Mouse (Mus musculus) midbrain, embryonic 14.5 days (tissue): Measurements from ENCODE around the gene Ubac1. TPM values are rescaled to one million over a fixed set of nuclear protein-coding genes. Genes with fewer than 3 reads are reported as not detected.

Experiments
- ATAC-seq: fragments of 200-750 bp; cut with Nextera tagmentation; 2 replicates; pipeline ENCODE4 v1.8.0; 2017; ENCODE audit warnings: moderate number of reproducible peaks, moderate library complexity; ENCODE audit not compliant: low FRiP score, low TSS enrichment
- DNase-seq: peaks from one replicate; pipeline ENCODE4 v3.0.0-alpha.2; 2015
- H3K27ac ChIP-seq: fragments of 300-500 bp; sonication (generic); replicated peaks from 2 replicates; pipeline ENCODE4 v1.5.1; 2014; ENCODE audit warnings: mild to moderate bottlenecking, low read depth, low read length, moderate library complexity
- H3K27me3 ChIP-seq: fragments of 300-500 bp; sonication (generic); 2 replicates; pipeline ENCODE4 v1.6.1; 2014; ENCODE audit warnings: low read length, control low read depth, mixed read lengths; ENCODE audit not compliant: control insufficient read depth, insufficient read depth
- H3K36me3 ChIP-seq: fragments of 300-500 bp; sonication (generic); 2 replicates; pipeline ENCODE4 v1.6.1; 2014; ENCODE audit warnings: low read length, control low read depth; ENCODE audit not compliant: control insufficient read depth, insufficient read depth
- H3K4me1 ChIP-seq: fragments of 300-500 bp; sonication (generic); 2 replicates; pipeline ENCODE4 v1.6.1; 2014; ENCODE audit warnings: mild to moderate bottlenecking, antibody characterized with exemption, low read length, control low read depth; ENCODE audit not compliant: control insufficient read depth, insufficient read depth
- H3K4me2 ChIP-seq: fragments of 300-500 bp; sonication (generic); 2 replicates; pipeline ENCODE4 v1.6.1; 2014; ENCODE audit warnings: mild to moderate bottlenecking, low read length, moderate library complexity
- H3K4me3 ChIP-seq: fragments of 300-500 bp; sonication (generic); replicated peaks from 2 replicates; pipeline ENCODE4 v1.5.1; 2014; ENCODE audit warnings: low read depth, low read length
- H3K9ac ChIP-seq: fragments of 300-500 bp; sonication (generic); replicated peaks from 2 replicates; pipeline ENCODE4 v1.6.1; 2014; ENCODE audit warnings: mild to moderate bottlenecking, low read length, moderate library complexity
- H3K9me3 ChIP-seq: fragments of 300-500 bp; sonication (generic); 2 replicates; pipeline ENCODE4 v1.6.1; 2016; ENCODE audit warnings: low read length, control low read depth, mixed read lengths; ENCODE audit not compliant: control insufficient read depth
- WGBS: fragments of 180-500 bp; shearing (Covaris S2); extraction: QIAGEN DNeasy Blood & Tissue Kit; methylation state at CpG from one replicate; pipeline ENCODE4 v1.1.7; 2014; 5-methylcytosine and 5-hydroxymethylcytosine counted together
- polyA plus RNA-seq: library from polyadenylated mRNA; unstranded; fragments of >200 nt; fragmentation: Nextera tagmentation; extraction: Ambion mirVana; gene quantifications from 2 replicates; pipeline ENCODE4 v1.2.1, GENCODE M21; 2014

The Ubac1 gene
- polyA plus RNA-seq, 1 experiment from 2014 or later, result 122 TPM

- H3K9ac ChIP-seq, result no peak overlapping the region
- H3K4me3 ChIP-seq, result no peak overlapping the region
- H3K4me2 ChIP-seq, result no peak overlapping the region
- DNase-seq, result no peak
- no peaks in the 10 kb centered on the region for H3K9me3 ChIP-seq
- no peak for ATAC-seq
- no peaks in the 10 kb centered on the region for H3K27me3 ChIP-seq
- no peak overlapping the region for H3K27ac ChIP-seq
- WGBS, result 86% methylated on average over 4 of the region's 4 CpGs
- H3K4me1 ChIP-seq, result peaks cover 7% of the 10 kb centered on the region
- H3K36me3 ChIP-seq, result peaks cover 35% of the 10 kb centered on the region
These were observed 4.2 kb downstream of the Ubac1 start for GRCm38 (mm10) chr2:26017326-26017725.

GRCm38 (mm10) chr2:26013674-26014073 lies 7.9 kb downstream of the Ubac1 start:
- 96% methylated on average over 3 of the region's 3 CpGs for WGBS
- no peak for ATAC-seq

GRCm38 (mm10) chr2:26011420-26011819 lies 10.1 kb downstream of the Ubac1 start:
- ATAC-seq (no peak), DNase-seq (no peak)
- no peak overlapping the region for H3K4me3 ChIP-seq
- H3K27ac ChIP-seq, result no peak overlapping the region
- H3K36me3 ChIP-seq, result peaks cover 93% of the 10 kb centered on the region
- H3K4me1 ChIP-seq, result no peaks in the 10 kb centered on the region
- H3K4me2 ChIP-seq, result no peak overlapping the region
- H3K9me3 ChIP-seq, result no peaks in the 10 kb centered on the region
- no peak overlapping the region for H3K9ac ChIP-seq
- no peaks in the 10 kb centered on the region for H3K27me3 ChIP-seq
- WGBS, result 78% methylated on average over 1 of the region's 1 CpGs

More at GRCm38 (mm10) chr2:26013674-26014073, 7.9 kb downstream of the Ubac1 start:
- Histone ChIP-seq H3K36me3 (peaks cover 71% of the 10 kb centered on the region), H3K4me3 (no peak overlapping the region), H3K27me3 (no peaks in the 10 kb centered on the region), H3K4me1 (no peaks in the 10 kb centered on the region), H3K27ac (no peak overlapping the region), H3K9me3 (no peaks in the 10 kb centered on the region), H3K4me2 (no peak overlapping the region), H3K9ac (no peak overlapping the region)
- DNase-seq, result no peak

- Histone ChIP-seq H3K4me3 (no peak overlapping the region), H3K4me1 (no peaks in the 10 kb centered on the region), H3K27ac (no peak overlapping the region), H3K4me2 (no peak overlapping the region), H3K9ac (no peak overlapping the region), H3K9me3 (no peaks in the 10 kb centered on the region), H3K36me3 (peaks cover 85% of the 10 kb centered on the region), H3K27me3 (no peaks in the 10 kb centered on the region)
- no peak for ATAC-seq
- DNase-seq, result no peak
- 89% methylated on average over 2 of the region's 2 CpGs for WGBS
These were observed 19.5 kb downstream of the Ubac1 start for GRCm38 (mm10) chr2:26002001-26002400.

- ATAC-seq, result no peak
- peaks cover 84% of the 10 kb centered on the region for H3K36me3 ChIP-seq
- H3K4me2 ChIP-seq, result no peak overlapping the region
- no peak overlapping the region for H3K27ac ChIP-seq
- WGBS, result 94% methylated on average over 5 of the region's 5 CpGs
- no peaks in the 10 kb centered on the region for H3K9me3 ChIP-seq
- DNase-seq, result no peak
- no peaks in the 10 kb centered on the region for H3K27me3 ChIP-seq
- no peak overlapping the region for H3K4me3 ChIP-seq
- no peaks in the 10 kb centered on the region for H3K4me1 ChIP-seq
- H3K9ac ChIP-seq, result no peak overlapping the region
These were observed 20.4 kb downstream of the Ubac1 start for GRCm38 (mm10) chr2:26001136-26001535.

GRCm38 (mm10) chr2:25997716-25998115 lies 23.8 kb downstream of the Ubac1 start:
- Histone ChIP-seq H3K27ac (no peak overlapping the region), H3K9ac (no peak overlapping the region), H3K36me3 (peaks cover 57% of the 10 kb centered on the region), H3K4me3 (no peak overlapping the region), H3K4me1 (no peaks in the 10 kb centered on the region), H3K9me3 (no peaks in the 10 kb centered on the region), H3K4me2 (no peak overlapping the region), H3K27me3 (no peaks in the 10 kb centered on the region)
- DNase-seq (no peak), ATAC-seq (no peak)
- WGBS, result 99% methylated on average over 3 of the region's 3 CpGs

- H3K27me3 ChIP-seq, result no peaks in the 10 kb centered on the region
- 87% methylated on average over 3 of the region's 3 CpGs for WGBS
These were observed 26.8 kb downstream of the Ubac1 start for GRCm38 (mm10) chr2:25994791-25995190.

GRCm38 (mm10) chr2:25992285-25992684 lies 29.3 kb downstream of the Ubac1 start:
- DNase-seq (no peak), ATAC-seq (no peak)
- Histone ChIP-seq H3K27ac (no peak overlapping the region), H3K36me3 (peaks cover 14% of the 10 kb centered on the region), H3K4me2 (no peak overlapping the region), H3K27me3 (no peaks in the 10 kb centered on the region), H3K4me3 (no peak overlapping the region), H3K9ac (no peak overlapping the region), H3K9me3 (no peaks in the 10 kb centered on the region), H3K4me1 (no peaks in the 10 kb centered on the region)
- WGBS, result 76% methylated on average over 2 of the region's 2 CpGs

More at GRCm38 (mm10) chr2:25994791-25995190, 26.8 kb downstream of the Ubac1 start:
- Histone ChIP-seq H3K4me2 (no peak overlapping the region), H3K4me3 (no peak overlapping the region), H3K4me1 (no peaks in the 10 kb centered on the region), H3K36me3 (peaks cover 34% of the 10 kb centered on the region), H3K27ac (no peak overlapping the region), H3K9ac (no peak overlapping the region), H3K9me3 (no peaks in the 10 kb centered on the region)
- ATAC-seq (no peak), DNase-seq (no peak)

GRCm38 (mm10) chr2:25989651-25990050 lies 31.9 kb downstream of the Ubac1 start:
- peaks cover 2% of the 10 kb centered on the region; the same call in 1 of the 2 replicates for H3K4me1 ChIP-seq
- 91% methylated on average over 1 of the region's 1 CpGs for WGBS
- no peak for ATAC-seq
- H3K4me3 ChIP-seq, result no peak overlapping the region
- H3K27me3 ChIP-seq, result no peaks in the 10 kb centered on the region
- H3K27ac ChIP-seq, result no peak overlapping the region
- no peak for DNase-seq
- no peak overlapping the region for H3K9ac ChIP-seq
- no peaks in the 10 kb centered on the region for H3K9me3 ChIP-seq
- 0 out of 2 replicates have a peak, but pooled peaks cover 3% of the 10 kb centered on the region for H3K36me3 ChIP-seq
- no peak overlapping the region for H3K4me2 ChIP-seq
